Mouse (Mus musculus) embryo, embryonic 11.5 days (tissue): ENCODE results near the gene Kbtbd12.

Experiments used
- DNase-seq: peaks from one replicate; pipeline ENCODE4 v3.0.0-alpha.2; 2012; ENCODE audit warnings: low read depth, low spot score

Gene Kbtbd12

DNA sequence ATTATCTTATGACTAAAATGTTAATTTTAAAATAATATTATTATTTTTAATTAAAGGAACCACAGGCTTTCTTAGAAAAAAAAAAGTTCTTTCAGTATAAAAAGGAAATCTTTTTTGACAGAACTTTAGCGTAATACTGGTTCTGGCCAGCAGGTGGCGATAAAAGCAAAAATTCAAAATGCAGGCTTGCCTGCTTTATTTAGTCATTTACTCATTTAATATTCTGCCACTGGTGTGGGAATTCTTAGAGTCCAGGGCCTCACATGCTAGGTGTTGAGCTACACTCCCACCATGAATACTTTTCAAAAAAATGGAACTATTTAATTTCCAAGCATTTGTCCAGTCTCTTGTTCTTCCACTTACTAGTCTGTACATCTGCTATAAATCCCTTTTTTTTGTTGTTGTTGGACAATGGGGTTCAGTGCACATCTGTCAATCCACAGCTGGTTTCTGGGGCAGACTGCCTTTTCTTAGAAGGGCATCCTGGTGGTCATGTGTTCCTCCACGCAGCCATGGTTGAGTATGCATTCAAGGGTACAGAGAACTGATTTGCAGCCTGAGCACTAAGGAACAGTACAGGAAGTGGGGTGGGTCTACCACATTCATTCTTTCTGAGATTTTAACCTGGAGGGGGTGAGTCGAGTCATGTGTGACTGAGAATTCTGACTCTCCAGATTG lies 88.5 kb downstream of the Kbtbd12 start:
- DNase-seq: peak; percentile 47

DNA sequence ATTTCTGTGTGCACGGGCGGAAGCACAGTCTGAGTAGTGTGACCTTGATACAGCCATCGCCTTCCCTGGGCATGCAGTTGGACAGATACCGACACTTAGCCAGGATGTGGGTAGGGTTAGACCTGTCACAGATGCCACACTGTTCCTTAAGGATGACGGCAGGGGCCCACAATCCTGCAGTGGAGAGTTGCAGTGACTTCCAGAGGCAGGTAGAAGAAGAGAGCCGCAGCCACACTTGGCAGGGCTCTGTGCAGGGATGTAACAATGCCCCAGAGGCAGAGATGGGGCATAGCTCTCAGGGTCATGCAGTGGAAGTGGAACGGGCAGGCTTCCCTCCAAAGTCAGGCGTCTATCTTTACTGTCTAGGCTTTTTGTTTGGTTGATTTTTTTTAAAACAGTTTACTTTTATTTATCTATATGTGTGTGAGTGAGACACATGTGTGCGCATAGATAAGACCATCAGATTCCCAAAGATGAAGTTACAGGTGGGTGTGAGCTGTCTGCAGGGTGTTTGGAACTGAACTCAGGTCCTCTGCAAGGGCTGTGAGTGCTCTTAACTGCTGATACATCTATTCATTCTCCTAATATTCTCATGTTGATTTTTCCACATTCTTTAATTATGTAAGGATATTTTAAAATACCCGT lies 89.2 kb downstream of the Kbtbd12 start:
- no peak for DNase-seq

DNA sequence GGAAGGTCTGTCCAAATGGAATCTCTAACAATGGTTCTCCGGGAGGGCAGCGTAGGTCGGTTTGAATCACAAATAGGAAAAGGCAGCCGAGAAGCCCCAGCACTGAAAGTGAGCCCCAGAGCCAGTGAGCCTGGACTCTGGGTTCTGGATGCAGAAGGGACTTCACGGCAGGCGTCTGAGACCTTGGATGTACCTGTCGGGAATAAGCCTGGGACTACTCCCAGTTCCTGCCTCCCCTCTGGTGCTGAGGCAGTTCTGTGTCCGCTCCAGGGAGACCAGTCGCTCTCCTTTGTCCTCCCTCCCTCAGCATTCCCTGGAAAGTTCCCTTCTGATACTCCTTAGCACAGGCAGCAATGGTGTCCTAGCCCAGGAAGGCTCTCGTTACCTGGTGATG lies 92.4 kb downstream of the Kbtbd12 start:
- DNase-seq: no peak

DNA sequence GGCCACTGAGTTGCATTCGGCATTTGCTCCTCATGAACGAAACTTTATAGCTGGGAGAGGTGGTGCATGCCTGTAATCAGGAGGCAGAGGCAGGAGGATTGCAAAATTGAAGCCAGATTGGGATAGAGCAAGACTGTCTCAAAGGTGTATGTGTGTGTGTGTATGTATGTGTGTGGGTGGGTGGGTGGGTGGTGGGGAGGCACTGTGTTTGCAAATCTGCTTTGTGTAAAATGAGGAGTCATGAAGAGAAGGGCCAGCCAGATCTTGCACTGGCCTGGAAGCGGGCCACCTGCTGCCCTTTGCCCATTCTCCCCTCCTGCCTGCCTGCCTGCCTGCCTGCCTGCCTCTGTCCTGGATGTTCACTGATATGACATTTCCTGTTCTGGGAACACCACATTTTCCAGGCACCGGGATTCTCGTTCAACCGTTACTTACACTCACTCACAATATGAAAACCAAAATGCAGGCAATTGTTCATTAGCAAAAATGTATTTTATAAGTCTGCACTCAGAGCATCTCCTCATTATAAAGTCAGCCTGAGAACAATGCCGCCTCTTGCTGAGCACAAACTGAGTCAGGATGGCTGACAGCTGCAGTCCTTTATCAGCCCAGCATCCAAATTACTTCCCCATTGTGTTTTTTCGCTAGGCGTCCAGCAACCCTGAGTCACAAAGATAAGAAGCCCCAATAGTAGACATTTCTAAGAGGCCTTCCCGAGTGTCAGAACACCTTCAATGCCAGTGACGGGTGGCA lies 92.9 kb downstream of the Kbtbd12 start:
- DNase-seq: no peak

DNA sequence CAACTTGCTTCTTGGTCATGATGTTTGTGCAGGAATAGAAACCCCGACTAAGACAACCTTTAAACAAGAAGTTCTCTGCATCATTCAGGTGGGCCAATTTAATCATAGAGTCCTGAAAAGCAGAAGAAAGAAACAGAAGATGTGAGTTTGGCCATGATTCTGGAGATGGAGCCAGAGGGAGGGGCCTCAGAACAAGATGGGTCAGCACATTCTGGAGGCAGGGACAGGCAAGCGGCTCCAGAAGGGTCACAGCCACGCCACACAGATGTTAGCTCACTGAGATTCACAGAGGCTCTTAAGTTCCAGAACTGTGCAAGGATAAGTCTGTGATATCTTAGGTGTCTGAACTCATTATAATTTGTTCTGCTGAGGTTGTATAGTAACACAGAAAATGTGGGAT lies 93.5 kb downstream of the Kbtbd12 start:
- no peak for DNase-seq

DNA sequence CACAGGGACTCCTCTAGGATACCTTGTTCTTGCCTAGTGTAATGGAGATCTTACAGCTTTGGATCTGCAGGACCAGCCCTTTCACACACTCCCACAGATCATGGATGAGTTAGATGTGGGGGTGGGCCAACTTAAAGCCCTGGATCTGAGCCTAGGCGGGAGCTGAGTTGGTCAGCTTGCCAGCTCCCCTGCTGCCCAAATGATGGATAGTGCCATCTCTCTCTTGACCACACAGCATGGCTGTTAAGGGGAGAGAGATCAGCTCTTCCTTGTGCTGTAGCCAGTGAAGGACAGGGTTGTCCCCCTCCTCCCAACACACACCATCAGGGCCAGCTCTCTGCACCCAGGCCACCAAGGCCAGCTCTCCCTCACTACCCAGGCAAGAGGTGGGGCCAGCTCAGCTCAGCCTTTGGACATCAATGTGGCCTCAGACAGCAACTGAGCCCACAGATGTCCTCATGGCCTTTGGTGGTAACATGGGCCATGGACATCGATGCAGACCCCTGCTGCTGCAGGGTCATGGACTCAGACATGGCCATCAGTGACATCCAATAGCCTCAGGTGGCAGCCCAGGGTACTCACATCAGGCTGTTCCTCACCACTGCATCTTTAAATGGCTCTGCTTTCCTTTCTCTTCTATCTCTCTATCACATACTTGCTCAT lies 97.5 kb downstream of the Kbtbd12 start:
- DNase-seq: no peak

DNA sequence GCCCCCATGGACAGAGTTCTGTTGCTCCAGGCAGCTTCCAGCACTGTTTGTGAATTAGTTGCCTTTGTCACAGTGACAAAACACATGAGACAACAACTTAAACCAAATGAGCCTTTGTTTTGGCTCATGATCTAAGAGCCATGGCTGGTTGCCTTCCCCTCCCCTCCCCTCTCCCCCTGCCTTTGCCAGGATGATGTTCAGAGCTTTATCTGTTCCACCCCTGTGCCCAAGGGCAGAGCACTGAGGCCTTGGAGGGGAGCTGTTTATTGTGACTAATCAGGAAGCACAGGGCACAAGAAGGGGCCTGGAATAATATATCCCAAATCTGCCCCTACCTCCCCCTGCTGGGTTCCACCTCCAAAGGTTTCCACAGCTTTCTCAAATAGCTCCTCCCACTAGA lies 107.4 kb downstream of the Kbtbd12 start:
- DNase-seq: no peak

DNA sequence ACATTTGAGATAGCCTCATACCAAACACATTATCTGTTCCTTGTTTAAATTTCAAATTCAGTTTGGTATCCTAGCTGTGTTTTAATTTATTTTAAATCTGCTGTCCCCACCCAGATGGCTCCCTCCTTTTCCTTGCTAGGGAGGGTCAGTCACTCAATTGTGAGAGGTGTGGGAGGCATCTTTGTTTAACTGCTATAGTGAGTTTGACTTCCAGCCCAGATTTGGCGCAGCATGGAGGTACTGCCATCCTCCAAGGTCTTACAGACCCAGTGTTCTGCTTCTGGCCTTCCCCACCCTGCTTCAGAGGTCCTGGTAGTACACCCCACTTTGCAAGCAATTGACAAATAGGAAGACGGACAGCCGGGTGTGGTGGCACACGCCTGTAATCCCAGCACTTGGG lies 113.7 kb downstream of the Kbtbd12 start:
- no peak for DNase-seq

DNA sequence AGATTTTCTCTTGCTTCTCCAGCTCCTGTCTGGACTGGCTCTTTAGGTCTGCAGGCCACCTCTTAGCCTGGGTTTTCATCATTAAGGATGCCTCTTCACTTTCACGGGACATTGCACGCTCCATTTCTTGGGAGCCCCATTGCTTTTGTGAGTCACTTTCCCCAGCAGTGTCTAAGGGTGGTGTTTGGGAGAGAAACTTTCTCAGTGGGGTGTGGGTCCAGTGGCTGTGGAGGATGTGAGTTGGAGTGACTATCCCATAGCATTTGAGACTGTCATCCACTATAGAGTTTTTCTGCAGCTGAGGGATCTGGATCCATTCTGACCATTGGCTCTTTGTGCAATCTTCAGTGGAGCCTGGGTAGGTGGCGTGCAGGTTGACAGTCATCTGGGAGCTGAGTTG lies 114.3 kb downstream of the Kbtbd12 start:
- no peak for DNase-seq

DNA sequence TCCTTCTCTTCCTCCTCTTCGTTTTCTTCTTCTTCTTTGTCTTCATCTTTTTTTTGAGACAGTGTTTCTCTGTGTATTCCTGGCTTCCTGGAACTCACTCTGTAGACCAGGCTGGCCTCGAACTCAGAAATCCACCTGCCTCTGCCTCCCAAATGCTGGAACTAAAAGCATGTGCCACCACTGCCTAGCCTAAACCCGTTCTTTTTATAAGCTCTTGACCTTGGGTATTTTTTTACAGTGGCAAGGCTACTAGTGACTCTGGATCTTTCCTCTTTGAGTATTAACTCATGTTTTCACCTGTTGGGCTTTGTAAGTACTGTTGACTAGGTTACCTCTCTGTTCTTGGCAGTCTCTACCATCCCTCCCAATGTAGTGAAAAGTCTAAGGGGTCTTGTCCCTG lies 114.7 kb downstream of the Kbtbd12 start:
- no peak for DNase-seq

DNA sequence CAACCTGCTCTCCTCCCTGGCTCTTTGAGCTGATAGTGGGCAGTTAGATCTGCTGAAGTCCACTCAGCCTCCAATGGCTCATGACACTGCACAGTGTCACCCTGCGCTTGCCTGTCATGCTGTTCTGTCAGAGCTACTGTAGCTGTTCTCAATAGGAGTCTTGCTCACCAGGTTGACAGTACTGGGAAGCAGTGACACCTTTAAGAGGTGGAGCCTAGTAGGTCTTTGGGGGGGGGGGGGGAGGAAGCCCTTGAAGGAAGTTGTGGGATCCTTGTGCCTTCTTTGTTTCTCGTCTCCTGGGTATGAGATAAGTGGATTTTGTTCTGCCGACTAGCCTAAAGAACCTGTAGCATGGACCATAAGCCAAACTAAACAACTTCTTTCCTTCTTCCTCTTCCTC lies 115.1 kb downstream of the Kbtbd12 start:
- no peak for DNase-seq

DNA sequence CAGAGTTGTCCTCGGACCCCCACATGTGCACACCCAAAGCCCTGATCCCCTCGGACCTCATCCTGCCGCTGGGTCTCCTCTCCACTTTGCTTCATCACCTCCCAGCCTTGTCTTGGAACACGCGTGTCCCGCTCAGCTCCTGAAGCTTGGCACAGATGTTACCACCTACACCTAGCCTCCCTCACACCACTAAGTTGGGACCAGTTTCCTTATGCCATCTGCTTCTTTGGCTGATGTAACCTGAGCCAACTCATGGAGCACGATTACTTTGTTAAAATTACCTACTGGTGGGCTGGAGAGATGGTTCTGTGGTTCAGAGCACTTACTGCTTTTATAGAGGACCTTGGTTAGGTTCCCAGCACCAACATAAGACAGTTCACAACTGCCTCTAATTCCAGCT lies 115.9 kb downstream of the Kbtbd12 start:
- no peak for DNase-seq

DNA sequence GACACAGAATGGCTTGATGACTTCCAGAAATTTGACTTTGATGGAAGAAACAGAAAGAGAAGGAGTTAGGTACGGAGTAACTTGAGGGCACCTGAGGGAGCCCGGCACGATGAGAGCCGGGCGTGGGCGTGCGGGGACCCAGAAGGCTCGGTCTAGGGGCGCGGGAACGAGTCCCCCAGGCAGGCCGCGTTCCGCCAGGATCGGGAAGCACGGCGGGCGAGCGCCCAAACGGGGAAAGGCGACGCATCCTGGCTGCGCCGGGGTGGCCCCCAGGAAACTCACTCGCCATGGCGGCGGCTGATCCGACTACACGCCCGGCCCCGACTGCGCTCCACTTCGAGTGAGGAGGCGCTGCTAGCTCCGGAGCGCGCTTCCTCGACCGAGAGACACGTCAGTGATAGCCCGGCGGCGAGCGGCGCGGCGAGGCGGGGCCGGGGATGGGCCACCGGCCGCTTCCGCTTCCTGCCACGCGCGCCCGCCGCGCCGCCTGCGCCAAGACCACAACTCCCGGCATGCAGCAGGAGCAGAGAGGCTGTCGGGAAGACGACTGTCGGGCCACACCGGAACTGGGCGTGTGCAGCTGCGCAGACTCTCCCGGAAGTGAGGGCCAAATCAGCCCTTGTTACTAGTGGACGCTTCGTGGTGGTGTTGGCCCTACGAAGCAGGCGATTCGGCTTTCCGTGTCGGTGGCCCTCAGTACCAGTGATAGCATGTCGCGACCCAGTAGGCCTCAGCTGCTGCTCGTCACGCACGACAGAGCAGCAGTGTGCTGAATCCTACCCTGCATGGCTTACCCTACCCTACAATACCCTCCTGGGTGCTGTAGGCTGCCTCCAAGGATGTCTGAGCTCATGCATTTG lies 119.1 kb downstream of the Kbtbd12 start, which contains the start of gene Sec61a1:
Sec61a1 (minus strand) TSS at position 502 of the 860 bp plus-strand sequence.
- DNase-seq: peak; percentile 85

DNA sequence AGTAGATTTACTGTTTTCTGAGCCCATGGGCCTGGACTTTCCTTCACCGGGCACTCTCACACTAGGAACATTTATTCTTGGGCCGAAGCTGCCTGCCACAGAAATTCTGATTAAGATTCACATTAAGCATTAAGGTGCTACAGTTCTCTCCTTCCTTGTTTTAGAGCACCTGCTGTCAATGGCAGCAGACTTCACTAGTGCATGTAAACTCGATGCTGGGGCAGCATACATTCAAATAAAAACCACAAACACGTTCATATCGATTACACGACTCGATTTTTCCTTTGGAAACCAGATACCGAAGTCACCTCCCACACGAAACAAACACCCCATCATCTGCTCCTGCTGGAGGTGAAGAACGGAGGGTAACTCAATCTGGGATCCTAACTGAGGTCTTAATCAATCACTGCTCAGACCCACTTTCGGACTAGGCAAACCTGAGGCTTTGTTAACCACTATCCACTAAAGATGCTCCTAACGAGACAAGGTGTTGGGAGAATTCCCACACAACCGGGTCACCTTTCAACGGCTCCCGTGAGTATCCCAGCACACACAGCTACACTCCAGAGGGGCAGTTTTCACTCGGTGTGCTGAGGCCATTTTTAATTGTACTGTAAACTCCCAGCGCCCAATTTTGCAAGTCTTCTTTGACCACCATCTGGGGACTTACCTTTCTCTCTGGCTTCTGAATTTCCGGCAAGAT lies 119.9 kb downstream of the Kbtbd12 start:
- DNase-seq: no peak

DNA sequence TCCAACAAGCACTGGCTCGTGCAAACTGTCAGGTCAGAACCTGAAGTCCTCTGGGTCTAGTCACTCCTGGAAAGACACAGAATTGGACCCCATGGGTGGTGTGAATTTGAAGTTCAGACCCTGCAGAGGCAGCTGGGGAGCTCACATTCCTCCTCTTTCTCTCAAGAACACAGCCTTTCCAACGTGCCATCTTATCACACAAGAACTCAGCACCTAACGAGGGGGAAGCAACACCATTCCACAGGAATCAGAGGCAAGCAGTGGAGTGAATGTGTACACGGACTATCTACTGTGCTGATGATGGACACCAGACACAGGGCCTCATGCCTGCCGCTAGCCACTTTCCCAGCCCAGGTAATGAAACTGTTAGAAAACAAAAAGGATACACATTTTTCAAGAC lies 121.1 kb downstream of the Kbtbd12 start:
- no peak for DNase-seq

DNA sequence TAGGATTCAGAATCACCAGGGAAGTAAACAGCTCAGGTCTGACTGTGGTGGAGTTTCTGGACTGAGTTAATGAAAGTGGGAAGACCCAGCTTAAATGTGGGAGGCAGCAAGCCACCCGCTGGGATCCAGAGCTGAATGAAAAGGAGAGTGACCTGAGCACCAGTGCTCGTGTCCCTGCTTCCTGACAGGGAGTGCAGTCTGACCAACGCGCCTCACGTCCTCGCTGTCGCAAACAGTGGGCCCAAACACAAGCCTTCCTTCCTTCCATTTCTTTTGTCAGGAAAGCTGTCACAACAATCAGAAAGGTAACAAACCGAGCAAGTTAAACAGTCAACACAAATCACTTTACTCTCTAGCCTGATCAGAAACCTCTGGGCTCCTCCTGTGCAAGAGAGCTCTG lies 121.8 kb downstream of the Kbtbd12 start:
- DNase-seq: no peak

DNA sequence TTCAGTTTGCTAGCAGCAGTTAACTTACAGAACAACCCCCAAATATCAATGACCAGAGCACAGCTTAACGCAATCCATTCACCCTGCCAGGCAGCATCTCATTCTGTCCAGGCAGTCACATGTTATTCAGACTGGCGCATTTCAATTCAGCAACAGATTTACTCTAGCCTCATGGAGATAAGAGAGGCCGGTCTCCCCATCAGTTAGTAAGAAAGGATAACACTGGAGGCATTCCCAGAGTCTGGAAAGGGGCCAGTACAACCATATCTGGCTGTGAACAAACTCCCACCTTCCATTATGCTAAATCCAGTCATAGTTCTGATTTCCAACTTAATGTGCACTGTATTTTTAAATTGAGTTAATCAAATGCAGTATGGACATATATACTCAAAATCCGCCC lies 123.2 kb downstream of the Kbtbd12 start:
- no peak for DNase-seq

DNA sequence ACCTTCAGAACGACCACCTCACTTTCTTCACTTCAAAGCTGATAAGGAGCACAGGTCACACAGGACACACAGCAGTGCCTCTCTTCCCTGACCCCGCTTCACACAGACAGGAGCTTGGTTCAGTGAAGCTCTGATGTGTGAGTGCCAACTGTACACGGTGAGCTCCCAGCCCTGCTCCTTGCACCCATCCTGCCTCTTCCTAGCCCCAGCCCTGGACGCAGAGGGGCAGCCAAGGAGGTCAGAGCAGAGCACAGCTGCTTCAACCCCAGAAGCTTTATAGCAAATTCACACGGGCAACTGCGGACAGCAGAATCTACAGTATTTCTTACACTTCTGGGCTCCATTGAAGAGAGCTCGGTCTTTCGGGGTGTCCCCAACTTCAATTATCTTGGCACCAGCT lies 123.8 kb downstream of the Kbtbd12 start:
- DNase-seq: no peak

DNA sequence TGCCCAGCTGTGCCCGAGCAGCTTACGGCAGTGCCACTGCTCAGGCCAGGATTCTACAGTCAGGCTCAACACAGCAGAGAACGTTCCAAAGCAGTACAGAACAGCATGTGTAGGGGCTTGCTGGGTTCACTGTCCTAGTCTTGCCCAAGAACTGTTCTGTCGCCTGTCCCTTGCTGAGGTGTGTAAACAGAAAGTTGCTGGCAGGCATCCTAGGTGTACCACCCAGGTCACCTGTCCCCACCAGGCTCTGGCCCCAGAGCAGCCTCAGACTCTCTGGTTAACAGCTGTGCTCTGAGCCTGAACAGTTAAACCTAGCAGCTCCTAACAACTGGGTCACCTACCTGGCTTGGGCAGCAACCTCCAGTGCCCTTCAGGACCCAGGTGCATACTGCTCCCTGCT lies 134.7 kb downstream of the Kbtbd12 start:
- DNase-seq: no peak

DNA sequence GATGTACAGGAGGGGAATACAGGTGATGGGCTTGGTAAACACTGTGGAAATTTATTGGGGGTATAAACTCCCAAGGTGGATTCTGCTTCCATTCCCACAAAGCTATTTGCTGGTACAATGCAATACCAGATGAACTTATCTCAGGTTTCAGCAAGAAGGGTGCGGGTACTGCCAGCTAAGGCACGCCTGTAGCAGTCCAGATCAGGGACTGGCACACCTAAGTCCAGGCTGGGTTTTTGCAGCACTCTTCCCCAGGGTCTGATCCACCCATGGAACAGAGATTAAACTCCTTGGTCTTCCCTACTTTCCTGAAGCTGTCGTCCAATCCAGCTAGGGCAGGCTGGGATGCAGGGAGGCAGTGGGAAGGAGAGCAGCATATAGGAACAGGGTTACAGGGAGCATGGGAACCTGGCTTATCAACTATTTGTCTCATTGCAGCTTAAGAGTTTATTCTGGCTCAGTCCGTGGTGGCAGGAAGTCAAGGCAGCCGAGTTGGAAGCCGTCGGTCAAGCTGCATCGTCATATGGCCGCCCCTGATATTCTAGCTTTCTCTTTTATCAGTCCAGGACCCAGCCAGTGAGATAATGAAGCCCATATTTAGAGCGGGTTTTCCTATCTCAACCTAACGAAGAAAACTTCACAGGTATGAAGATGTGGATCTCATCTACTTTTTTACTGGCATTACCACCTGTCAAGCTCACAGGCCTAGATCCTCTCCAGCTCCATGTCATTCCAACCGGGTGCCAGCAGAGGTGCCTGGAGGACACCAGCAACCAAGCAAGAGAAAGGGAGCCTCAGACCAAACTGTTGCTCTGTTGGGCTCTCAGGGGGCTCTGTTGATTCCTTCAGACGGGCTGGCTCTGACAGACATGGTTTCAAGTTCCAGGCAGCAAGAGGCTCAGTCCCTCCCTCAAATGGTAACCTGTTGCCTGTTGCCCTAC lies 135.4 kb downstream of the Kbtbd12 start:
- DNase-seq: no peak
